Mouse (Mus musculus) right cerebral cortex, postnatal 4 days (tissue): ENCODE results near the gene Ints6l.

ENCODE experiments used
- DNase-seq: peaks from one replicate; pipeline ENCODE4 v3.0.0-alpha.2; 2022

Gene Ints6l

GRCm38 (mm10) chrX:56531266-56531665 lies 76.6 kb downstream of the Ints6l start:
- peak; percentile 76 for DNase-seq

- peak; percentile 39 for DNase-seq
Observed at GRCm38 (mm10) chrX:56537162-56537561, 82.5 kb downstream of the Ints6l start.

- DNase-seq: no peak
Observed at GRCm38 (mm10) chrX:56549506-56549905, 94.8 kb downstream of the Ints6l start, which contains the start of gene Gm648. Gene Gm648 (minus strand): TSS chrX:56549606.

GRCm38 (mm10) chrX:56553584-56553983 lies 98.9 kb downstream of the Ints6l start:
- no peak for DNase-seq
